Mouse (Mus musculus): ENCODE measurements around the gene Sacs.

Gene Sacs

GRCm38 (mm10) chr14:61237101-61237654, 98.9 kb downstream of the Sacs start:
- DNase-seq (ENCODE audit: low read depth, low spot score) = no peak

GRCm38 (mm10) chr14:61238751-61239150, 100.5 kb downstream of the Sacs start:
- peak; percentile 84 for DNase-seq (ENCODE audit: low read depth, low spot score)

- DNase-seq (ENCODE audit: low read depth, low spot score) = peak; percentile 24
Measured at GRCm38 (mm10) chr14:61242611-61243010, 104.4 kb downstream of the Sacs start.

GRCm38 (mm10) chr14:61246444-61246843, 108.2 kb downstream of the Sacs start:
- DNase-seq (ENCODE audit: low read depth, low spot score) = no peak

- no peak for DNase-seq (ENCODE audit: low read depth, low spot score)
Measured at GRCm38 (mm10) chr14:61252596-61253388, 114.5 kb downstream of the Sacs start.

DNA sequence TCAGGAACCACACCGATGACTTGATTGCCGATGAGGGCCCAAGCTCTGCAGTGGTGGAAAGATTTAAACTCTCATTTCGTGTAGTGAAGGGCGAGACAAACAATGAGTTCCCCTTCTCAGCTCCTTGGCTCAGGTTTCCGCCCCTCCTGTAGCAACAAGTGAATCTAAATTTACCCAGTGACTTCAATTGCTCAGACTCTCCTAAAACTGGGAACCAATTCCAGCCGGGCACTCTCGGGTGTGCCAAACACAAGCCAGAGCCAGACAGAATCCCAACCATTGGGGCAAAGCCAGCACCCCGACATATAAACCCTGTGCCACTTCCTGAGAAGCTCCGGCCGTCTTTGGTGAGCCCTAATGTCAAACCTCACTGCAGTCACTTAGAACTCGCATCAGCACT, 120.1 kb downstream of the Sacs start, which contains the start of gene Sgcg:
TSS of gene Sgcg (minus strand) at position 139 of the 400 bp plus-strand sequence.
- DNase-seq (ENCODE audit: low read depth, low spot score) = no peak

GRCm38 (mm10) chr14:61259084-61259483, 120.8 kb downstream of the Sacs start:
- no peak for DNase-seq (ENCODE audit: low read depth, low spot score)

DNA sequence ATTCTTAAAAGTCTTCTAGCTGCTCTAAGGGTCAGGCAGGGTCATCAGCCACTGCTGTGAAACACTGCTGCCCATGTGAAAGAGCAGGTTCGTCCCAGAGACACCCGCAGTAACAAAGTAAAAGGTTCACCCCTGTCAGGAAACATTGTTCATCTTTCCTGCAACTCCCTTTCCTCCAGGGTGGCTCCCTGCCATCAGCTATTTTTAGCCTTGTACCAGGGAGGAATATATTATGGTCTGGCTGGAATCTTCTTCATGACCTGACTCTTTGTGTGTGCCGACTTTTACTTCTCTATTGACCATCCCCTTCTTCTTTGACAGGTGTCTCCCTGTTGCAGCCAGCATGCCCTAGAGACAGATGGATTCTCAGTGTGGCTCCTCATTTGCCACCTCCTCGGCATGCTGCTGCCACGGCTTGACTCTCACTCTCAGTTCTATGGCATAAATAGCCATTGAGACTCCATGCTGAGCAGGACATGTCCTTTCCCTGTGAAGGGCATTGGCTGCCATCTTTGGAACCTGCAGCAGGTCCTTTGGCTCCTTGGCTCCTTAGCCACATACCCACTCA, 129.7 kb downstream of the Sacs start:
- DNase-seq (ENCODE audit: low read depth, low spot score) = no peak

DNA sequence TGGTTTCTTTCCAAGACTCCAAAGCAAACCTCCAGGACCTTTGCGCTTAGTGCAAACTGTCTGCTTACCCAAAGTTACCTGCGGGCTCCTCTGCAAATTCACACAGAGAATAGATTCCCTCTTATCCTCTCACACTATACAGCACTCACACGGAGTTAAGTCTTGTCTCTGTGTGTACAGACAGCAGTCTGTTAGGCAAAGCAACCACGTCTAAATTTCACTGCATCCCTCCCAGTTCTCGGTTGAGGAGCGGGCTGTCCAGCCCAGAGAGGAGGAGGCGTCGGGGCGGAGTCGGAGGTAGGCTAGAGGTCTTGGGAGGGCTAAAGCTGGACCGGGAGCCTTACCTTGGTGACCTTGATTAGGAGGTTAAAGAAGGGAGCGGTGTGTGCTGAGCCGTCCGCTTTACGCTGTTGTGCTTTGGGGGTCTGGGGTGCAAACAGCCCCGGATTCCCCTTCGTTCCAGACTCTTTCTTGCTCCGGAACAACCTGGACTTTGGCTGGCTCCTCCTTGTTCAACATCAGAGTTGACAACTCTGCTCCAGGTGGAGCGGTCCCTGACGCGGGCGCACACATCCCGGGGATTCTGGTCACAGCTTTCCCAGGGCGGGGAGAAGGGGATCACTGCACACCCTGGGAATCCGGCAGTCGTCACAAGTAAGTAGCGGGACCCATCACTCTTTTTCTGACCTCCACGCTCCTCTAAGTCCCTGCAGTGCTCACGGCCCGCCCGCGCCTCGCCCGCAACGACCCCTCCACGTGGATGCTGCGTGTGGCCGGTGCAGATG, 136.3 kb downstream of the Sacs start:
- no peak for DNase-seq (ENCODE audit: low read depth, low spot score)

- DNase-seq (ENCODE audit: low read depth, low spot score) = peak; percentile 32
Measured at GRCm38 (mm10) chr14:61277285-61277684, 139.0 kb downstream of the Sacs start.

DNA sequence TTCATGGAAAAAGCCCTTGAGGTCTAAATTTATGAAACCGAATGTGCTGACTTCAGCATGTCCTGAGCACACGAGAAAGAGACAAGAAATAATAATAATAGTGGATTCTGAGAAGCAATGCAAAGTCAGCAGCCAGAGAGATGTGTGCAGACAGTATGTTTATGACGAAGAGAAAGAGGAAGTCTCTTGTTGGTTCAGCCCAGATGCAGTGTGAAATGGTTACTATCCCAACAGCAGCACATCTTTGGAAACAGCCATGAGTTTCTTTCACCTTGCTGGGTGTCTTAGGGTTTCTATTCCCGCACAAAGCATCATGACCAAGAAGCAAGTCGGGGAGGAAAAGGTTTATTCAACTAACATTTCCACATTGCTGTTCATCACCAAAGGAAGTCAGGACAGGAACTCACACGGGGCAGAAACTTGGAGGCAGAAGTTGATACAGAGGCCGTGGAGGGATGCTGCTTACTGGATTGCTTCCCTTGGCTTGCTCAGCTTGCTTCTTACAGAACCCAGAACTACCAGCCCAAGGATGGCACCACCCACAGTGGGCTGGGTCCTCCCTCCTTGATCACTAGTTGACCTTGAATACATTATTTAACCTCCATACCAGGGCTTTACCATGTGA, 140.5 kb downstream of the Sacs start:
- no peak for DNase-seq (ENCODE audit: low read depth, low spot score)

DNA sequence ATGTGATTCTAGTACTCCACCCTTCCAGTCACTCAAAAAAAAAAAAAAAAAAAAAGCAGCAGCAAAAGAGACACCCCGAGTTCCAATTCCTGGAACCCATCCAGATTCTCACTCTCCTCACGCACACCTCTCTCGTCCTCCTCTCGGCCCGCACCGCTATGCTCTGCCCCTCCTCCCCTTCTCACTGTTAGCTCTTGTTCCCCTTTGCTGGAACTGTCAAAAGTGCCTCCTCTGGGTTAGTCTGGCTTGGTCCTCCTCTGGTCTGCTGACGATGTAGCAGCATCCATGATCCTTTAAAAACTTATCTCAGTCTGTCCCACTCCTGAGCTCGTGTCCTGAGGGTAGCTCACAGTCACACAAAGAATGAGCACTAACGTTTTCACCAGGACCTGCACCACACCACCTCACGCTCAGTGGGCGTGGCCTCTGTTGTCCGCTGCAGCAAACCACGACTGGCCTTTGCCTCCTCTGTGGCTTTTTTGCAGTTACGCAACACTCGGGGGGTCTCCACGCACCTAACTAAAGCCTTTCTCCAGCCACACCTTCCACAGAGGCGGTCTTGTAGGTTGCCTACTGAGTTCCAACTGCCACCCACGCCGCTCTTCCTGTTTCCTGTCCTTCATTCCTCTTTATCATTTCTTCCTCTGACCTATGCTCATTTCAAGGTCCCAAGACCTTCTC, 150.5 kb downstream of the Sacs start:
- no peak for DNase-seq (ENCODE audit: low read depth, low spot score)

Measured in 3T3-L1 (cell line).